Mouse (Mus musculus) CH12.LX (cell line): ENCODE data around the gene Serpine2. TPM values are rescaled to one million over a fixed set of nuclear protein-coding genes. Genes with fewer than 3 reads are reported as not detected.
A peak's percentile ranks its signal among the peaks of the same experiment; 100 is the strongest.

Experiments used
- DNase-seq: peaks from one replicate; pipeline ENCODE4 v3.0.0-alpha.2; 2013; ENCODE audit errors: extremely low read depth
- H3K27ac ChIP-seq: 2 replicates; pipeline ENCODE4 v1.5.1; 2012; ENCODE audit warnings: low read depth, mild to moderate bottlenecking, control low read depth, moderate library complexity; ENCODE audit not compliant: insufficient read depth
- H3K27me3 ChIP-seq: replicated peaks from 2 replicates; pipeline ENCODE3; 2012; ENCODE audit warnings: inconsistent platforms
- H3K36me3 ChIP-seq, 2 experiments: replicated peaks in 1 of 2; 2 replicates each; pipeline versions ENCODE3 to v1.6.1; 2012; ENCODE audit warnings: inconsistent platforms in 1 of 2, low read length in 1 of 2, mild to moderate bottlenecking in 1 of 2, mixed read lengths in 1 of 2, moderate library complexity in 1 of 2; ENCODE audit not compliant: control insufficient read depth in 1 of 2, insufficient read depth in 1 of 2
- H3K4me1 ChIP-seq, 2 experiments: 2 replicates each; pipeline ENCODE4 v1.6.1; 2012; ENCODE audit warnings: inconsistent platforms in 1 of 2, moderate library complexity in 1 of 2; ENCODE audit not compliant: insufficient read depth in 2 of 2, control insufficient read depth in 1 of 2
- H3K4me2 ChIP-seq: 2 replicates; pipeline ENCODE4 v1.6.1; 2012; ENCODE audit warnings: low read depth, mild to moderate bottlenecking, control low read depth; ENCODE audit not compliant: poor library complexity, insufficient read depth, severe bottlenecking
- H3K4me3 ChIP-seq, 3 experiments: fragments of 150-350 bp in 1 of 3; sonication (generic) in 1 of 3; replicated peaks in 1 of 3; 2 replicates each; pipeline versions ENCODE3 to v1.5.1; 2011 to 2012; ENCODE audit warnings: low read depth in 2 of 3, low read length in 2 of 3, mild to moderate bottlenecking in 2 of 3, moderate library complexity in 2 of 3, control low read depth in 1 of 3, improper control_type of control experiment in 1 of 3, inconsistent platforms in 1 of 3, mixed read lengths in 1 of 3; ENCODE audit not compliant: poor library complexity in 1 of 3
- H3K79me2 ChIP-seq: replicated peaks from 2 replicates; pipeline ENCODE4 v1.6.1; 2012; ENCODE audit warnings: mild to moderate bottlenecking, moderate library complexity; ENCODE audit not compliant: control insufficient read depth, poor library complexity, insufficient read depth, severe bottlenecking; ENCODE audit errors: extremely low read depth
- H3K9ac ChIP-seq: 2 replicates; pipeline ENCODE4 v1.6.1; 2012; ENCODE audit warnings: low read depth, mild to moderate bottlenecking, control low read depth, moderate library complexity; ENCODE audit not compliant: insufficient read depth
- H3K9me3 ChIP-seq: replicated peaks from 2 replicates; pipeline ENCODE3; 2012; ENCODE audit warnings: low read length, inconsistent platforms, mixed read lengths
- BHLHE40 ChIP-seq: IDR thresholded peaks from 2 replicates; pipeline ENCODE4 v1.6.1; 2011; ENCODE audit warnings: mild to moderate bottlenecking, low read depth, low read length, improper control_type of control experiment
- CHD1 ChIP-seq: IDR thresholded peaks from 2 replicates; pipeline ENCODE4 v1.6.1; 2012; ENCODE audit warnings: low read depth, low read length, improper control_type of control experiment, inconsistent platforms
- ELF1 ChIP-seq: IDR thresholded peaks from 2 replicates; pipeline ENCODE4 v1.6.1; 2014; ENCODE audit warnings: low read depth, mild to moderate bottlenecking, inconsistent platforms, low read length, improper control_type of control experiment
- ETS1 ChIP-seq: conservative IDR thresholded peaks from 2 replicates; pipeline ENCODE4 v1.6.1; 2012; ENCODE audit warnings: low read depth, mild to moderate bottlenecking, inconsistent platforms, low read length, improper control_type of control experiment, moderate library complexity
- JUN ChIP-seq: IDR thresholded peaks from 2 replicates; pipeline ENCODE4 v1.6.1; 2011; ENCODE audit warnings: low read depth, mild to moderate bottlenecking, low read length, improper control_type of control experiment, moderate library complexity; ENCODE audit not compliant: insufficient read depth
- JUND ChIP-seq: conservative IDR thresholded peaks from 2 replicates; pipeline ENCODE4 v1.6.1; 2011; ENCODE audit warnings: low read depth, low read length, improper control_type of control experiment
- KAT2A ChIP-seq: IDR thresholded peaks from 2 replicates; pipeline ENCODE4 v1.6.1; 2012; ENCODE audit warnings: low read length, improper control_type of control experiment, inconsistent platforms; ENCODE audit not compliant: insufficient replicate concordance
- MAZ ChIP-seq: IDR thresholded peaks from 2 replicates; pipeline ENCODE4 v1.6.1; 2012; ENCODE audit warnings: low read depth, mild to moderate bottlenecking, inconsistent platforms, low read length, improper control_type of control experiment, moderate library complexity
- MEF2A ChIP-seq: IDR thresholded peaks from 2 replicates; pipeline ENCODE4 v1.6.1; 2014; ENCODE audit warnings: low read depth, mild to moderate bottlenecking, inconsistent platforms, low read length, improper control_type of control experiment, borderline replicate concordance
- PAX5 ChIP-seq: IDR thresholded peaks from 2 replicates; pipeline ENCODE4 v1.6.1; 2012; ENCODE audit warnings: low read length, inconsistent platforms, mixed read lengths
- POLR2A ChIP-seq: IDR thresholded peaks from 2 replicates; pipeline ENCODE4 v1.6.1; 2011; ENCODE audit warnings: low read depth, mild to moderate bottlenecking, improper control_type of control experiment, low read length
- POLR2AphosphoS2 ChIP-seq: IDR thresholded peaks from 2 replicates; pipeline ENCODE4 v1.6.1; 2011; ENCODE audit warnings: low read depth, low read length, improper control_type of control experiment
- RCOR1 ChIP-seq: conservative IDR thresholded peaks from 2 replicates; pipeline ENCODE4 v1.6.1; 2012; ENCODE audit warnings: low read depth, mild to moderate bottlenecking, inconsistent platforms, low read length, improper control_type of control experiment
- SIN3A ChIP-seq: IDR thresholded peaks from 2 replicates; pipeline ENCODE4 v1.6.1; 2012; ENCODE audit warnings: low read length, improper control_type of control experiment, inconsistent platforms
- UBTF ChIP-seq: IDR thresholded peaks from 2 replicates; pipeline ENCODE4 v1.6.1; 2012; ENCODE audit warnings: low read depth, mild to moderate bottlenecking, inconsistent platforms, low read length, improper control_type of control experiment, moderate library complexity
- USF1 ChIP-seq: IDR thresholded peaks from 2 replicates; pipeline ENCODE4 v1.6.1; 2014; ENCODE audit warnings: low read depth, mild to moderate bottlenecking, inconsistent platforms, low read length, improper control_type of control experiment
- USF2 ChIP-seq: conservative IDR thresholded peaks from 2 replicates; pipeline ENCODE4 v1.6.1; 2011; ENCODE audit warnings: low read depth, low read length, improper control_type of control experiment
- ZC3H11A ChIP-seq: IDR thresholded peaks from 2 replicates; pipeline ENCODE4 v1.6.1; 2012; ENCODE audit warnings: low read depth, mild to moderate bottlenecking, inconsistent platforms, low read length, improper control_type of control experiment
- ZKSCAN1 ChIP-seq: IDR thresholded peaks from 2 replicates; pipeline ENCODE4 v1.6.1; 2012; ENCODE audit warnings: low read depth, inconsistent platforms, low read length, improper control_type of control experiment, borderline replicate concordance
- ZNF384 ChIP-seq: IDR thresholded peaks from 2 replicates; pipeline ENCODE4 v1.6.1; 2012; ENCODE audit warnings: low read depth, low read length, improper control_type of control experiment, inconsistent platforms
- dilution Hi-C: fragments of 300-500 bp; cut with MboI; formaldehyde crosslinking; loops from 2 replicates; pipeline ENCODE4 v1.14.3; 2020; ENCODE audit warnings: low sequenced_read_pairs; ENCODE audit not compliant: extremely low pct_unique_long_range_greater_than_20kb, extremely low pct_ligation_motif_present
- in situ Hi-C: fragments of 300-500 bp; cut with MboI; formaldehyde crosslinking; loops from 3 replicates; pipeline ENCODE4 v1.14.3; 2019; ENCODE audit warnings: low sequenced_read_pairs, low pct_ligation_motif_present, low pct_unique_long_range_greater_than_20kb, mixed read lengths
- polyA plus RNA-seq: library from polyadenylated mRNA; unstranded; fragments of >175 nt; gene quantifications from 2 replicates; pipeline ENCODE4 v1.2.1, GENCODE M21; 2012; ENCODE audit warnings: low read depth; ENCODE audit not compliant: insufficient read length
- total RNA-seq, 2 experiments: library from RNA; depleted of rRNA; stranded (reverse); fragments of 300-350 nt in 1 of 2; fragments of >200 nt in 1 of 2; gene quantifications; 2 replicates each; pipeline ENCODE4 v1.2.3; 2012 to 2014

Serpine2 gene
- total and polyA plus RNA-seq, 3 experiments = 14.8 to 17.3 (median 15.1) TPM

DNA sequence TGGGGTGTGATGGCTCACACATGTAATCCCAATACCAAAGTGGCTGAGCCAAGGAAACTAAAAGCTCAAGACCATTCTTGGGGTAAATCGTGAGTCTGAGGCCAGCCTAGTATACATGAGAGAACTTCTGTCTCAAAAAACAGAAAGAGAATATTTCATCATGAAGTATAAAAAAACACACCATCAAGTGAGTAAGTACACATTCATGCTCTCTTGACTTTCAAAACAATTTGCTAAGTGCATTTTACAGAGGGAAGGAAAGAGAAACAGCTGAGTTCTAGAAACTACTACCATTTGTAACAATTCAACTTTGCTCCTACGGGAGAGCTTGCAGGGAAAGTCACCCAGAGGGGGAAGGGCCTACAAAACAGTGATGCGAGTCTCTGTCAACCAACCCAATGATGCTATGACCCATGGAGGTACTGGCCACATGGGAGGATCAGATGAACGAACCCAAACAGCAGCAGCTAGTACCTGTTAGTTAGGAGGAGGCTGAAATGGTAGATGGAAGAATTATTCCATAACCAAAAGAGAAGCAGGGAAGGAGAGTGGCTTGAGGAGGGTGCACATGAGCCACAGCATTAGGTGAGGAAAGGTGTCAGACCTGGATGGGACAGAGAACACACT lies 108.2 kb downstream of the Serpine2 start:
- peaks cover 11 to 67% of the 10 kb centered on the region in 2 experiments for H3K4me1 ChIP-seq
- H3K4me2 ChIP-seq = peak overlapping the region; percentile 40; the same call in 1 of the 2 replicates
- no peak overlapping the region for H3K9ac ChIP-seq
- peaks cover 6% of the 10 kb centered on the region for H3K9me3 ChIP-seq
- H3K27ac ChIP-seq = no peak overlapping the region
- TF ChIP-seq ETS1 (no peak), ZKSCAN1 (no peak), POLR2AphosphoS2 (no peak), POLR2A (no peak), JUND (no peak), UBTF (no peak), MEF2A (no peak), ELF1 (no peak), ZNF384 (no peak), RCOR1 (no peak), ZC3H11A (no peak), PAX5 (no peak), BHLHE40 (no peak), CHD1 (no peak), JUN (no peak), USF1 (no peak), MAZ (no peak), USF2 (no peak)
- TF ChIP-seq, all 38 proteins: peak for 0
- dilution Hi-C loops = no loop called here
- in situ Hi-C loops = loop anchor here (25.0 kb wide), 1 partner anchor 734 kb away; no protein-coding TSS in a partner anchor
- Histone ChIP-seq H3K4me3 (no peak overlapping the region), H3K27me3 (no peaks in the 10 kb centered on the region), H3K36me3 (peaks cover 13 to 73% of the 10 kb centered on the region in 2 experiments), H3K79me2 (peaks cover 15% of the 10 kb centered on the region)
- DNase-seq = no peak

DNA sequence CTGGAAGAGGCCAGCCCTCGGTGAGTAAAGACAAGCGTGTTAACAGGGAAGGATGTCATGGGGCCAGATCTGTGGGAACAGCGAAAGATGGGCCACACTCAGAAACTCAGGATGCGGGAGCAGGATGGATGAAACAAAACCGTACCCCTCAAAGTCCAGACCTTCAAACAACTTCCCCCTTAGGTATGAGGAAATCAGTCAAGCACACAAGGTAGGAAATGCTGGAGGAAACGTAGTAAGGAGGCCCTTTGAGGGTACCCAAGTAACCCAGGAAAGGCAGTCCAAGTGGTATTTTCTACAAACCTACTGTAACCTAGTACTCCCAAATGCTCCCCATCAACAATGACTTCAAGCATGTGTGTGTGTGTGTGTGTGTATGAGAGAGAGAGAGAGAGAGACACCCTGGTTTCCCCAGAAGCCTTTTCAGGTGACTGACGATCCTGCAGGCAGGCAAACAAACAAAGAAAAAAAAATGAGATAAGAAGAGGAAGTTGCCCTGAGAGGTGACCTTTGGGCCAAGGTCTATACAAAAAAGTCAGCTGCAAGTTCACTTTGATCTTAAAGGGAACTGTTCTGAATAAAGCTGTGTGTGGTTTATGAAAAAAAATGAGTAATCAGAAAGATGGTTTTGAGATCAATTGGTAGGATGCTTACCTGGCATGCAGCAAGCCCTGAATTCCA lies 108.8 kb downstream of the Serpine2 start:
- Histone ChIP-seq H3K27me3 (no peaks in the 10 kb centered on the region), H3K4me1 (peaks cover 11 to 60% of the 10 kb centered on the region in 2 experiments), H3K79me2 (peaks cover 15% of the 10 kb centered on the region), H3K4me3 (peak overlapping the region in 1 of 3 experiments; percentile 10), H3K9ac (no peak overlapping the region), H3K27ac (no peak overlapping the region), H3K9me3 (peaks cover 6% of the 10 kb centered on the region), H3K36me3 (peaks cover 13 to 79% of the 10 kb centered on the region in 2 experiments), H3K4me2 (peak overlapping the region; percentile 40; the same call in 1 of the 2 replicates)
- dilution Hi-C loops = no loop called here
- TF ChIP-seq ETS1 (no peak), SIN3A (0 out of 2 replicates have a peak, but pooled peaks have one; percentile 16), KAT2A (no peak), ZNF384 (peak; percentile 84)
- DNase-seq = no peak
- in situ Hi-C loops = loop anchor here (25.0 kb wide), 1 partner anchor 735 kb away; no protein-coding TSS in a partner anchor
